Mouse (Mus musculus): Measurements from ENCODE around the gene Ric8b.
A peak's percentile ranks its signal among the peaks of the same experiment; 100 is the strongest.

Gene Ric8b

GRCm38 (mm10) chr10:84909021-84909801 lies 8.2 kb upstream of the Ric8b start:
- DNase-seq (ENCODE audit: low spot score): no peak

- no peak for DNase-seq (ENCODE audit: low spot score)
Measured at GRCm38 (mm10) chr10:84910194-84910593, 7.2 kb upstream of the Ric8b start.

GRCm38 (mm10) chr10:84910758-84911384 lies 6.5 kb upstream of the Ric8b start:
- DNase-seq (ENCODE audit: low spot score): no peak

GRCm38 (mm10) chr10:84913148-84913547 lies 4.3 kb upstream of the Ric8b start:
- no peak for DNase-seq (ENCODE audit: low spot score)

DNA sequence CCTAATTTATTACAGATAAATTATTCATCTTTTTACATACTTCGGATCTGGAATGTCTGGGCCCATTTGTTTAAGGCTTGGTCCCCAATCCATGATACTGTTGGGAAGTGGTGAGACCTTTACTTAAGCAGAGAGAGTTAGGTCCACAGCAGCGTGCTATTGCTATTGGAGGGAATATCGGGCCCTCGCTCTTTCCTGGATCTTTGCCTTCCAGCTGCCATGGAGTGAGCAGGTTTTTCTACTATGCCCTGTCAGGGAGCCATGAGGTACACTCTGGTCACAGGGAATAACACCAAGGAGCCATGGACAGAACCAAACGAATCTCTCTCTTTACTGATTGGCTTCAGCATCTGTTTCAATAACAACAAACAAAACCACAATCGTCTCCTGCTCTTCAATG lies 1.9 kb upstream of the Ric8b start:
- DNase-seq (ENCODE audit: low spot score): no peak

- DNase-seq (ENCODE audit: low spot score): no peak
Measured at GRCm38 (mm10) chr10:84917731-84918095, 297 bp downstream of the Ric8b start.

DNA sequence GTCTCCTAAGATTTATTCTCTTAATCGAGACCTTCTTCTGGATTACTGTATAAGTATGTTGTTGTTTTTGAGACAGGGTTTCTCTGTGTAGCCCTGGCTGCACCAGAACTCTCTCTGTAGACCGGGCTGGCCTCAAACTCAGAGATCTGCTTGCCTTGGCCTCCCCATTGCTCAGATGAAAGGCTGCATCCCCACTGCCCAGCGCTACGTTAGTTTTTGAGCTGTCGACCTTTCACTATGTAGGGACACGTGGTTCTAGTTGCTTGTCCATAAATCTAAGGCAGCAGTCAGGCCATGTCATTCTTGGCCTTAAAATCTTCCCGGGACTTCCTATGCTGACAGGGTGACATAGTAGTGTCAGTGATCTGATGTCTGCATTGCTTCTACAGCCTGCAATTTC lies 8.9 kb downstream of the Ric8b start:
- DNase-seq (ENCODE audit: low spot score): no peak

- DNase-seq (ENCODE audit: low spot score): no peak
Measured at GRCm38 (mm10) chr10:84926885-84927284, 9.5 kb downstream of the Ric8b start.

- no peak for DNase-seq (ENCODE audit: low spot score)
Measured at GRCm38 (mm10) chr10:84928465-84928864, 11.0 kb downstream of the Ric8b start.

DNA sequence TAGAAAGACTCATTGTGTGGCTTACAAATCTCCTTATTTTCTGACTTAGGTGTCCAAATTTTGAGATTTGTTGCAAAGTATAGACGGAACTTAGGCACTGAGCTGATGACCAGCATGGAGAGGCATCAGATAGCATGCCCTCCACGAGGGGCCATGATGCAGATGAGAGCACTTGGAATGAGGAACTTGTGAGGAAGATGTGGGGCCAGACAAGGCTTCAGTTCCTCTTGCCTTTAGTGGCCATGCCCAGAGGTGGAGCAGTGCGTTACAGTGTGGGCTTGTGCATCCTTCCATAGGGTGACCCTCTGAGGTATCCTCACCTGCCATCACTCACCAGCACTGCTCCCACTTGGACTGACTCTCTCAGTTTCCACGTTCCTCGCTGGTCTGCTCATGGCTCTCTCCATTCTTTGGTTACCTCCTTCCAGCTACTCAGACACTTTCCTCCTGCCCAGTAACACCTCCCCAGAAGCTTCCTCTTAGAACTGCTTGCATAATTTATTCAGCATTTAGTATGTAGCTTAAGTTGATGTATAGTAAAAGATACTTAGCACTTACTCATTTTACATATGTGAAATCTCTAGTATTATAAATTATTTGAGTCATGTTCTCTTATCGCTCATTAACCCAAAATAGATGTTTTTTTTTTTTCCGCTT lies 18.3 kb downstream of the Ric8b start:
- DNase-seq (ENCODE audit: low spot score): peak; percentile 7

DNA sequence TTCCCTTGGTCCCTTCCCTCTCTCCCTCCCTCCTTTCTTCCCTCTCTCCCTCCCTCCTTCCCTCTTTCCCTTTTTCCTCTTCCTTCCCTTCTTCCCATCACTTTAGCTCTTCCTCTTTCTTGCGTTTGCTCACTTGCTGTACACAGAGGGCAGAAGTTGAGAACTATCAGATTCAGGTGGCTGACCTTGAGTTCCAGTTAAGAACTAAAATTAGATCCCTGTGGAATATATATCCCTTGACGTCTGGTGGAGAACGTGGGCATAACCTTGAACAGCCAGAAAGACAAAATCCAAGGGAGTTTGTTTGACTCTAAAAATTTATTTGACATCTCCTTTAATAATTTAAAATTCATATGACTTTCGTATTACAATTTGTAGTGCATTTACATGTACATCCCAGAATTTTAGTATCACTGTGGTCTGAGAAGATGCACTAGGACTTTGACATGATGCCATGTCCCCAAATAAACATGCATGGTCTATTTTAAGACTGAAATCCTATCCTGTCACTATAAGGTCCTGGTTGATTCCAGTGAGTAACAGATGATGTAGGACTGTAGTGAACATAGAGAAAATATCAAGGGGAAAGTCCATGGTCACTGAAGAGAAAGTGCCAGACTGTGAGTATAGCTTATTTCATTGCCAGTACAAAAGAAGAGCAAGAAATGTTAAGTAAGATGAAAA lies 19.6 kb downstream of the Ric8b start:
- no peak for DNase-seq (ENCODE audit: low spot score)

DNA sequence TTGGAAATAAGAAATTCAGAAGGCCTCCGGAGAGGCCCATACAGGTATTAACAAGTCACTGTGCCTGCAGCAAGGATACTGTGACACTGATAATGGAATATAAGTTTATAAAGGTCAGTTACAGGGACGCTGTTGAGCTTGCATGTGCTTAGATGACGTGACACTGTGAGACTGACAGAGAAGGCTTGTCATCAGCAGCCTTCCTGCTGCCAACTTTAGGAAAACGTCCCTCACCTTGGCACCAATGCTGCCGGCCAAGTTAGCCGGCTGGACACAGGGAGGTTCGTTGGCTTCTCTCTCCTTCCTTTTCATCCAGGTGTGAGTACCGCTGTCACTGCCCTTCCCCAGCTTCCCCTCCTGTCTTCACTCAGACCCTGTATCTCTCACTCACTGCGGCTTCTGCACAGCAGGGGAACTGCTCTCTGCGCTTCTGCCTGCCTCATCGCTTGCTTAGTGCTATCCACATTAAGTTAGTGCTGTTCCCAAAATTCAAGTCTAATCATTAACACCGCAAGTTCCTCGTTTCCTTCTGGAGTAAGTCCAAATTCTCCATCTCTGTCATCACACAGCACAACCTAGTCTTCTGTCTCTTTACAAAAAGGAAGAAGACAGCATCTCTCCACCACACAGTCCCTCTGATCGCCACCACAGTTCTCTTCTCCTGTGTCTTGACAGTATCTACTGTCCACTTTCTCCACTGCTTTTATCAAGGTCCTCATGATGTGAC lies 20.8 kb downstream of the Ric8b start:
- no peak for DNase-seq (ENCODE audit: low spot score)

- no peak for DNase-seq (ENCODE audit: low spot score)
Measured at GRCm38 (mm10) chr10:84938886-84939285, 21.5 kb downstream of the Ric8b start.

GRCm38 (mm10) chr10:84940356-84940755 lies 22.9 kb downstream of the Ric8b start:
- no peak for DNase-seq (ENCODE audit: low spot score)

- no peak for DNase-seq (ENCODE audit: low spot score)
Measured at GRCm38 (mm10) chr10:84945692-84946091, 28.3 kb downstream of the Ric8b start.

DNA sequence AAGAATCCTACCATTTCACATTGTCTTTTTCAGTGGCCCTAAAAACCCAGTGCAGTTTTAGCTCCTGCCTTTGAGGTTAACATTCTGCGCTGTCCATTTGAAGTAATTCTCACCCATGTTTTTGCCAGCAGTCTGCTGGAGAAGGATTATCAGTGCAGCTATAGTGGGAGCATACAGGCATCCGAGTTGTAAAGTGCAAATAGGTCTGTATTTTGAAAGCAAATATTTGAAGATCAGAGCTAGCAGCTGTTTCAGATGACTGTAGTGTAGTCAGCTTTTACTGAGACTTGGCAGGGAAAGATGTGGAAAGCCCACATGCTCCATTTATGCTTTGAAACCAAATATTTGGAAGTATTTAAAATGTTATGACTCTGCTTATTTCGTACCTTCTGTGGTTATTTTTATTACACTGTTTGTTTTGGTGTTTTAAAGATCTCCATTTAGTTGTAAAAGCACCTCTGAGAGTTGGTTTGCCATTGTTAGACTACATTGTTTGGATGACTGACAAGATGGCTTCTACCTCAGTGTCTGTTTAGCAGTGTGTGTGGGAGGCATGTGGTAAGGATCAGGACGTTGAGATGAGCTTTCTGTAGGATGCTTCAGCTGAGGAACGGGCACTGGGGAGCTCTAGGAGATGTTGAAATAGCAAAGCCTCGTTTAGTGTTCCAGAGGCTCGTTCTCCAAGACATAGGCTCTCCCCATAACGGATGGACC lies 31.7 kb downstream of the Ric8b start:
- DNase-seq (ENCODE audit: low spot score): no peak

GRCm38 (mm10) chr10:84949684-84950010 lies 32.2 kb downstream of the Ric8b start:
- no peak for DNase-seq (ENCODE audit: low spot score)

- DNase-seq (ENCODE audit: low spot score): no peak
Measured at GRCm38 (mm10) chr10:84950384-84950783, 33.0 kb downstream of the Ric8b start.

GRCm38 (mm10) chr10:84954236-84954635 lies 36.8 kb downstream of the Ric8b start:
- no peak for DNase-seq (ENCODE audit: low spot score)

- DNase-seq (ENCODE audit: low spot score): no peak
Measured at GRCm38 (mm10) chr10:84956173-84956572, 38.8 kb downstream of the Ric8b start.

DNA sequence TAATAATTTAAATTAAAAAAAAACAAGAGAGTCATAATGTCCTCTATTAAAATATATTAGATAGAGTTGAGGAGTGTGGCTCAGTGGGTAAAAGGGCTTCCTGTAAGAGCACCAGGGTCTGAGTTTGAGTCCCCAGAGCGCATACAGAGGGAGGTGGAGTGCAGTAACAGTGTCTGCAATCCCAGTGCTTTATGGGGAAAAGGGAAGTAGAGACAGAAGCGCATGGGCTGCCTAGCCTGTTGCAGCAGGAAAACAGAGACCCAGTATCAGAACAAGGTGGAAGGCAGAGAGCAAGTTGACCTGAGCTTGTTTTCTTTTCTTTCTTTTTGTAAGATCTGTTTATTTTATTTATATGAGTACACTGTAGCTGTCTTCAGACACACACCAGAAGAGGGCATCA lies 41.2 kb downstream of the Ric8b start:
- no peak for DNase-seq (ENCODE audit: low spot score)
